Mouse (Mus musculus) limb, embryonic 14.5 days (tissue): Measurements from ENCODE around the gene Cyp4f37. TPM values are rescaled to one million over a fixed set of nuclear protein-coding genes. Genes with fewer than 3 reads are reported as not detected.
"Not testable (repeated sequence)": the region's sequence is repeated elsewhere in the genome, so short reads cannot be mapped to it uniquely, and the experiment has no call there.

Experiments used
- ATAC-seq: fragments of 200-750 bp; cut with Nextera tagmentation; 2 replicates; pipeline ENCODE4 v1.8.0; 2017; ENCODE audit warnings: low read depth, moderate number of reproducible peaks, moderate TSS enrichment; ENCODE audit not compliant: low FRiP score
- DNase-seq: peaks from one replicate; pipeline ENCODE4 v3.0.0-alpha.2; 2015; ENCODE audit warnings: low spot score
- H3K27ac ChIP-seq: fragments of 300-500 bp; sonication (generic); replicated peaks from 2 replicates; pipeline ENCODE4 v1.5.1; 2014; ENCODE audit warnings: low read depth, mild to moderate bottlenecking, low read length, moderate library complexity, mixed read lengths
- H3K27me3 ChIP-seq: fragments of 300-500 bp; sonication (generic); 2 replicates; pipeline ENCODE4 v1.6.1; 2014; ENCODE audit warnings: low read length, mixed read lengths; ENCODE audit not compliant: control insufficient read depth, insufficient read depth
- H3K36me3 ChIP-seq: fragments of 300-500 bp; sonication (generic); 2 replicates; pipeline ENCODE4 v1.6.1; 2014; ENCODE audit warnings: mild to moderate bottlenecking, low read length, moderate library complexity, mixed read lengths; ENCODE audit not compliant: control insufficient read depth, insufficient read depth
- H3K4me1 ChIP-seq: fragments of 300-500 bp; sonication (generic); 2 replicates; pipeline ENCODE4 v1.6.1; 2014; ENCODE audit warnings: antibody characterized with exemption, low read length, mixed read lengths; ENCODE audit not compliant: control insufficient read depth, insufficient read depth
- H3K4me2 ChIP-seq: fragments of 300-500 bp; sonication (generic); replicated peaks from 2 replicates; pipeline ENCODE4 v1.6.1; 2014; ENCODE audit warnings: low read depth, mild to moderate bottlenecking, low read length, moderate library complexity; ENCODE audit not compliant: severe bottlenecking
- H3K4me3 ChIP-seq: fragments of 300-500 bp; sonication (generic); replicated peaks from 2 replicates; pipeline ENCODE4 v1.5.1; 2014; ENCODE audit warnings: low read length
- H3K9ac ChIP-seq: fragments of 300-500 bp; sonication (generic); 2 replicates; pipeline ENCODE4 v1.6.1; 2014; ENCODE audit warnings: mild to moderate bottlenecking, low read depth, low read length, moderate library complexity; ENCODE audit not compliant: severe bottlenecking
- H3K9me3 ChIP-seq: fragments of 300-500 bp; sonication (generic); 2 replicates; pipeline ENCODE4 v1.6.1; 2016; ENCODE audit warnings: low read length; ENCODE audit not compliant: control insufficient read depth
- POLR2A ChIP-seq: fragments of 200-500 bp; IDR thresholded peaks from 2 replicates; pipeline ENCODE4 v1.8.0; 2012; ENCODE audit warnings: inconsistent platforms, mild to moderate bottlenecking, moderate library complexity, borderline replicate concordance; ENCODE audit not compliant: insufficient read depth, insufficient read length; ENCODE audit errors: extremely low read depth
- WGBS: fragments of 180-500 bp; shearing (Covaris S2); extraction: QIAGEN DNeasy Blood & Tissue Kit; methylation state at CpG from one replicate; pipeline ENCODE4 v1.1.7; 2014; 5-methylcytosine and 5-hydroxymethylcytosine counted together
- polyA plus RNA-seq, 2 experiments: library from polyadenylated mRNA; depleted of rRNA in 1 of 2; stranded (reverse) in 1 of 2; unstranded in 1 of 2; fragments of >200 nt; fragmentation: Nextera tagmentation in 1 of 2; extraction: Ambion mirVana in 1 of 2; gene quantifications; 2 replicates each; pipeline versions ENCODE4 v1.2.1 to v1.2.3; 2012 to 2014

Cyp4f37 gene
- polyA plus RNA-seq (2012; rRNA removed) = not detected in 2 replicates
- not detected in 2 replicates for polyA plus RNA-seq (2014; fragmentation: Nextera tagmentation; extraction: Ambion mirVana)

DNA sequence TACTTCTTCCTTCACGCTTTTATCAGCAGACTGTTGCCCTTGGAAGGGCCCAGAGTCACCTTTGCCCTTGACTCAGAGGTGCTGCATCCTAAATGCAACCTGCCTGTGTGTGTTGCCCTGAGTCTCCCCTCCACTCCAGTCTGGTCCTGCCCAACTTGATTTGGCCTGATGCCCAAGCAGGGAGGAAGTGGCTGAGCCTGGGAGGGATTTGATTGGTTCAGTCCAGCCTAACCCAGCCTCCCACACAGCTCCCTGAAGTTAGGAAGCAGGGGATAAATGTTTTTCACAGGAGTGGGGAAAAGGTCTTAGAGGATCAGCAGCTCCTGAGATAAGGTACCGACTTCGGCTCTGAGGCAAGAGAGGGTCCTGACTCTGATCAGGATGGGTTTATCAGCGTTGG is at the start of gene Cyp4f37:
Gene Cyp4f37 (plus strand): TSS at position 292 of the 400 bp plus-strand sequence.
- H3K27me3 ChIP-seq, H3K4me2 ChIP-seq, H3K36me3 ChIP-seq, H3K9me3 ChIP-seq, H3K27ac ChIP-seq, DNase-seq, H3K4me3 ChIP-seq, H3K4me1 ChIP-seq, ATAC-seq, H3K9ac ChIP-seq: not testable (repeated sequence)
- WGBS = 64% methylated on average over 4 of the region's 4 CpGs

DNA sequence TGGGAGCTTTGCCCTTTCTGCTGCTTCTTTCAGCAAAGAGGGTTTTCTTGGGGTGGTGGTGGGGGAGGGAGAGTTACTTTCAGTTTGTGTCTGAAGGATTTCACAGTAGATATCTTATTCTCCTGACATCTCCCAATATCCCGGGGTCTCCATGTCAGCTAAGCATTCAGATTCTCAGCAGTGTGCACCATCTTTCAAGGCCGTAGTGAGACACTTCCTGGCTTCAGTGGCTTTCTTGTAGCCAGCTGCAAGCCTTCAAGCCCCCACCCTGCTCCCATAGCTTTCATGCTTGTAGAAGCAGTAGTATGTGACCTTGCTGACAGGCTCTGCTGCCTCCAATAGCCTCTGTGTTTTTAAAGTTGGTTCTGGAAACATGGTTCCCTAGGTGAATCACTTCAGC is 47.8 kb upstream of the Cyp4f37 start:
- H3K4me1 ChIP-seq, ATAC-seq, H3K36me3 ChIP-seq, H3K27me3 ChIP-seq, H3K4me2 ChIP-seq, H3K4me3 ChIP-seq, H3K9me3 ChIP-seq, DNase-seq, H3K9ac ChIP-seq, H3K27ac ChIP-seq: not testable (repeated sequence)
- WGBS = 84% methylated on average over 2 of the region's 2 CpGs

DNA sequence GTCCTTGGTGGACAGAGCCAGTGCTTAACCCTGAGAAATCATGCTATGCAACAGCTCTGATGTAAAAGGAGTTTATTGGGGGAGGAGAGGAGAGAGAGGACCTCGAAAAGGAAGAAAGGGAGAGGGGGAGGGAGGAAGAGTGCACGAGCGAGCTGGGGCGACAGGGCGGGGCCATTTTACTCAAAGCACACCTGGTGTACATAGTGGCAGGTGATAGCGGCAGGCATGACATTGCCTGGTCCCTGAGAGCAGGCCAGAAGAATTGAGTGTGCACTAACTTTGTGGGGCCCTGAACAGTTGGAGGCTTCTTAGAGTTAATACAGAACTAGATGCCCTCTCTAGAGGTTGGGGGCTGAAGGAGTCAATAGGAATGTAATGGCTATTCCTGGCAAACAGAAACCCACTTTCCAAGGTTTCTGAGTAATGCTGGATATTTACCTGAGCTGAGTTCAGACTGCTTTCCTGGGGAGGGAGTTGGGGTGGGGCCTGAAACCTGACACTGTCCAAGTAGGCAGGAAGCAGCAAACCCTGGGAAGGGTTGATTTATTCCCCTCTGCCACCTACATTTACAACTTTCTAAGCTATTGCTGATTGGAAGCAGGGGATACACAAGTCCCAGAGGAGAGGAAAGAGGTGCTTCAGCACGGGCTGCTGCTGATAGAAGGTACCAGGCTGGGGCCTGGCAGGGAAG is 43.5 kb upstream of the Cyp4f37 start:
- Histone ChIP-seq H3K4me2 (no peak overlapping the region), H3K27me3 (no peaks in the 10 kb centered on the region), H3K36me3 (no peaks in the 10 kb centered on the region), H3K27ac (no peak overlapping the region), H3K4me3 (no peak overlapping the region), H3K4me1 (no peaks in the 10 kb centered on the region), H3K9ac (no peak overlapping the region), H3K9me3 (no peaks in the 10 kb centered on the region)
- DNase-seq = no peak
- WGBS = 53% methylated on average over 7 of the region's 7 CpGs
- ATAC-seq = no peak
- TF ChIP-seq POLR2A = no peak

DNA sequence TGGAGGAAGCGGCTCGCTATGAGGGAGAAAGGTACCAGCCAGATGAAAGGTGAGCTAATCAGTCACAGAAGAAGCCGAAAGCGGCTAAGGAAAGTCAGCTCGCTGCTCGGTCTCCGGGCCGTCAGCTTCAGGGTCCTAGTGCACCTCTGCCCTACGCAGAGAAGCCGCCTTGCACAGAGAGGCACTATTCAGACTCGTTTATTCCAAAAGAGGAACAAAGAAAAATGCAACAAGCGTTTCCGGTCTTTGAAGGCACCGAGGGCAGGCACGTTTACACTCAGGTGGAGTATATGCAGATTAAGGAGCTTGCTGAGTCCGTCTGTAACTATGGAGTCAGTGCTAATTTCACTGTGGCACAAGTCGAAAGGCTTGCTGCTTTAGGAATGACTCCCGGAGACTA is 24.6 kb upstream of the Cyp4f37 start:
- no peak for TF ChIP-seq POLR2A
- no peaks in the 10 kb centered on the region for H3K36me3 ChIP-seq
- no peak overlapping the region for H3K9ac ChIP-seq
- no peak overlapping the region for H3K4me2 ChIP-seq
- no peaks in the 10 kb centered on the region for H3K4me1 ChIP-seq
- ATAC-seq = no peak
- H3K4me3 ChIP-seq = no peak overlapping the region
- WGBS = 90% methylated on average over 18 of the region's 18 CpGs
- no peaks in the 10 kb centered on the region for H3K27me3 ChIP-seq
- H3K9me3 ChIP-seq = no peaks in the 10 kb centered on the region
- H3K27ac ChIP-seq = no peak overlapping the region
- no peak for DNase-seq

DNA sequence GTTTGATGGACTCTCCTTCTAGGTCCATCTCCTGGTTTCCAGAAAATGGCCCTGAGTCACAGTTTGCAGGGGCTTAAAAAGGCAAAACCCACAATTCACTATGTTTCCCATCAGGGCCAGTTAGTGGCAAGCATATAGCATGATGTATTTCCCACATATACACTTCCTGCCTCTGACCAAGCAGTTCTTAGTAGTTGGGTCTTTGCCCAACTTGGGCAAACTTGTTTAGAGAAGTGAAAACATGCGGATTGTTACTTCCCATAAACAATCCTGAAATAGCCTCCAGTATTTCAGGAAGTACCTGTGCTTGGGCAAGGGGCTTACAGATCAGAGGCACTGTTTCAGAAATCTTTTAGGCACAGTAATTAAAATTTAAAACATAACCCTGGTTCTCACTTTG is 13.1 kb upstream of the Cyp4f37 start:
- Histone ChIP-seq H3K4me1 (no peaks in the 10 kb centered on the region), H3K4me3 (no peak overlapping the region), H3K4me2 (no peak overlapping the region), H3K9me3 (no peaks in the 10 kb centered on the region), H3K27me3 (no peaks in the 10 kb centered on the region), H3K36me3 (no peaks in the 10 kb centered on the region), H3K9ac (no peak overlapping the region), H3K27ac (no peak overlapping the region)
- DNase-seq (no peak), ATAC-seq (no peak)
- 82% methylated on average over 1 of the region's 1 CpGs for WGBS
- no peak for TF ChIP-seq POLR2A

GRCm38 (mm10) chr17:32610231-32610630 is 10.9 kb upstream of the Cyp4f37 start:
- H3K9ac ChIP-seq = not testable (repeated sequence)
- 79% methylated on average over 3 of the region's 3 CpGs for WGBS

More at GRCm38 (mm10) chr17:32610231-32610630, 10.9 kb upstream of the Cyp4f37 start:
- not testable (repeated sequence) for H3K9me3 ChIP-seq, H3K27ac ChIP-seq, H3K4me3 ChIP-seq, ATAC-seq, H3K4me1 ChIP-seq, DNase-seq, H3K27me3 ChIP-seq, H3K36me3 ChIP-seq, H3K4me2 ChIP-seq
